ENCODE assay signal across 9 mouse cellular contexts in genomic region chr1:73363549-73364299, GRCm38 (mm10).
A peak's percentile ranks its signal among the peaks of the same experiment; 100 is the strongest.
DNase-seq lines count a peak whose midpoint lies in the region; ATAC-seq and TF ChIP-seq lines count a peak whose summit lies in the region.
"Had no signal": no experiment of that assay in that cellular context is flagged by ENCODE, and none has a peak within 500 bp of the region (broad histone marks: within the 10 kb centered on the region; RNA-seq: fewer than 3 reads in every experiment).

No protein-coding gene starts in this region.

- no peaks in the 10 kb centered on the region for H3K9me3 ChIP-seq in intestine, embryonic 16.5 days (ENCODE audit: control insufficient read depth, low read length)

- no peak for DNase-seq in Patski (ENCODE audit: low read depth, low spot score)
- peak; percentile 52 for DNase-seq in brain, adult 2 months (ENCODE audit: low read depth, low spot score)
- peak; percentile 12 to 34 for DNase-seq in gastrocnemius, postnatal 36 days
- peak; percentile 83 for DNase-seq in lung, postnatal 10 days
- peak; percentile 57 for DNase-seq in retina, postnatal 1 day
- no peak for DNase-seq in thymus, postnatal 4 days

- ATAC-seq in Patski = peak; percentile 27
- peak; percentile 73 for ATAC-seq in intestine, embryonic 16.5 days
- no peak for ATAC-seq in cerebellum, adult (ENCODE audit: insufficient number of reproducible peaks, low FRiP score, low TSS enrichment)

- H3K4me1 ChIP-seq in intestine, embryonic 16.5 days (ENCODE audit: control insufficient read depth, insufficient read depth, low read length) = peaks cover 23% of the 10 kb centered on the region

- intact Hi-C loops in gastrocnemius, postnatal 36 days (cut with DNase I) = no loop called here

- no peak for TF ChIP-seq CTCF in Patski (IDR thresholded peaks at IDR 0.05)

- H3K4me2 ChIP-seq in intestine, embryonic 16.5 days (ENCODE audit: low read depth, low read length) = no peak overlapping the region

- CTCF ChIA-PET in Patski (lab: Charles Lee) = interaction anchor here (0.6 kb wide), 1 partner anchor 13 kb away, joined by 3 read pairs; no protein-coding TSS in a partner anchor

- 6% methylated on average over 7 of the region's 7 CpGs for WGBS in intestine, embryonic 16.5 days

- no peak overlapping the region for H3K4me3 ChIP-seq in intestine, embryonic 16.5 days (ENCODE audit: low read length)

- no peaks in the 10 kb centered on the region for H3K27me3 ChIP-seq in Patski
- H3K27me3 ChIP-seq in intestine, embryonic 16.5 days (replicated peaks; ENCODE audit: control insufficient read depth, insufficient read depth, low read length) = no peaks in the 10 kb centered on the region

- POLR2A ChIA-PET in Patski (lab: Charles Lee) = no interaction called here

- H3K9ac ChIP-seq in intestine, embryonic 16.5 days (ENCODE audit: low read depth, low read length) = no peak overlapping the region

- no peaks in the 10 kb centered on the region for H3K36me3 ChIP-seq in intestine, embryonic 16.5 days (ENCODE audit: control insufficient read depth, insufficient read depth, low read length)

- in situ Hi-C loops in Patski (cut with MboI; ENCODE audit: low pct_unique_long_range_greater_than_20kb) = loop anchor here (10.0 kb wide), 1 partner anchor 489 kb away; the partner anchor contains the start of gene Igfbp5

- H3K27ac ChIP-seq in intestine, embryonic 16.5 days (ENCODE audit: low read length) = peak overlapping the region; percentile 81
- H3K27ac ChIP-seq: macrophage had no signal

Comparison
In these comparisons a context has a peak if more than half of its experiments do, and no peak if none do; other contexts are left out.
1. DNase-seq: peak in brain, adult 2 months (single experiment), gastrocnemius, postnatal 36 days (2 of 2), lung, postnatal 10 days (single experiment) and retina, postnatal 1 day (single experiment); none in Patski (single experiment) and thymus, postnatal 4 days (single experiment).